Mouse (Mus musculus) thymus, postnatal 4 days (tissue): ENCODE measurements at regions not wholly inside any gene's neighbourhood (a gene's known extent, or its start where the extent isn't known, plus 50 kb on each side); places are given as distances from the start of the nearest gene placed in this dataset.

Experiments used
- DNase-seq: peaks from one replicate; pipeline ENCODE4 v3.0.0; 2021

- no peak for DNase-seq
These were observed 171.0 kb upstream of the Smim15 start for GRCm38 (mm10) chr13:107873244-107873667.

GRCm38 (mm10) chr13:107872574-107872973 lies 171.7 kb upstream of the Smim15 start:
- no peak for DNase-seq

GRCm38 (mm10) chr13:107872137-107872536 lies 172.1 kb upstream of the Smim15 start:
- DNase-seq, result no peak

GRCm38 (mm10) chr13:107868906-107869305 lies 175.3 kb upstream of the Smim15 start:
- DNase-seq, result no peak

GRCm38 (mm10) chr13:107866825-107867224 lies 177.4 kb upstream of the Smim15 start:
- no peak for DNase-seq

GRCm38 (mm10) chr13:107862793-107863654 lies 181.2 kb upstream of the Smim15 start:
- no peak for DNase-seq

GRCm38 (mm10) chr13:107861384-107862134 lies 182.7 kb upstream of the Smim15 start:
- no peak for DNase-seq

GRCm38 (mm10) chr13:107857043-107857755 lies 187.0 kb upstream of the Smim15 start:
- DNase-seq, result no peak

GRCm38 (mm10) chr13:107850907-107851560 lies 193.2 kb upstream of the Smim15 start:
- no peak for DNase-seq

- DNase-seq, result no peak
These were observed 195.4 kb upstream of the Smim15 start for GRCm38 (mm10) chr13:107848871-107849270.

GRCm38 (mm10) chr13:107847179-107848012 lies 196.8 kb upstream of the Smim15 start:
- DNase-seq, result no peak

GRCm38 (mm10) chr13:107846621-107847178 lies 197.5 kb upstream of the Smim15 start:
- no peak for DNase-seq

GRCm38 (mm10) chr13:107845838-107846237 lies 198.4 kb upstream of the Smim15 start:
- no peak for DNase-seq

- DNase-seq, result peak; percentile 49
These were observed 200.2 kb upstream of the Smim15 start for GRCm38 (mm10) chr13:107844085-107844484.

GRCm38 (mm10) chr13:107838126-107838715 lies 206.0 kb upstream of the Smim15 start:
- no peak for DNase-seq

- DNase-seq, result peak; percentile 71
These were observed 206.9 kb upstream of the Smim15 start for GRCm38 (mm10) chr13:107837206-107837952.

GRCm38 (mm10) chr13:107835756-107836385 lies 208.4 kb upstream of the Smim15 start:
- no peak for DNase-seq

- DNase-seq, result no peak
These were observed 212.2 kb upstream of the Smim15 start for GRCm38 (mm10) chr13:107831997-107832396.

- DNase-seq, result peak; percentile 81
These were observed 213.0 kb upstream of the Smim15 start for GRCm38 (mm10) chr13:107831221-107831681.

GRCm38 (mm10) chr13:107830281-107830680 lies 214.0 kb upstream of the Smim15 start:
- no peak for DNase-seq
